Mouse (Mus musculus) midbrain, embryonic 16.5 days (tissue): Measurements from ENCODE around the gene Rgs6. TPM values are rescaled to one million over a fixed set of nuclear protein-coding genes. Genes with fewer than 3 reads are reported as not detected.

Source experiments
- ATAC-seq: fragments of 200-750 bp; cut with Nextera tagmentation; 2 replicates; pipeline ENCODE4 v1.8.0; 2017; ENCODE audit warnings: moderate TSS enrichment
- H3K27ac ChIP-seq: fragments of 300-500 bp; sonication (generic); 2 replicates; pipeline ENCODE4 v1.5.1; 2014; ENCODE audit warnings: mild to moderate bottlenecking, low read length, mixed read lengths
- H3K27me3 ChIP-seq: fragments of 300-500 bp; sonication (generic); 2 replicates; pipeline ENCODE4 v1.6.1; 2014; ENCODE audit warnings: low read depth, low read length, mixed read lengths; ENCODE audit not compliant: control insufficient read depth, insufficient read depth
- H3K36me3 ChIP-seq: fragments of 300-500 bp; sonication (generic); 2 replicates; pipeline ENCODE4 v1.6.1; 2014; ENCODE audit warnings: mild to moderate bottlenecking, low read length, moderate library complexity, mixed read lengths; ENCODE audit not compliant: control insufficient read depth, insufficient read depth
- H3K4me1 ChIP-seq: fragments of 300-500 bp; sonication (generic); 2 replicates; pipeline ENCODE4 v1.6.1; 2014; ENCODE audit warnings: mild to moderate bottlenecking, low read length, mixed read lengths; ENCODE audit not compliant: control insufficient read depth, insufficient read depth
- H3K4me2 ChIP-seq: fragments of 300-500 bp; sonication (generic); 2 replicates; pipeline ENCODE4 v1.6.1; 2014; ENCODE audit warnings: mild to moderate bottlenecking, low read length, mixed read lengths
- H3K4me3 ChIP-seq: fragments of 300-500 bp; sonication (generic); 2 replicates; pipeline ENCODE4 v1.5.1; 2014; ENCODE audit warnings: low read depth, mild to moderate bottlenecking, low read length, moderate library complexity, mixed read lengths
- H3K9ac ChIP-seq: fragments of 300-500 bp; sonication (generic); 2 replicates; pipeline ENCODE4 v1.6.1; 2014; ENCODE audit warnings: low read depth, low read length, mixed read lengths
- H3K9me3 ChIP-seq: fragments of 300-500 bp; sonication (generic); replicated peaks from 2 replicates; pipeline ENCODE4 v1.6.1; 2014; ENCODE audit warnings: mild to moderate bottlenecking, low read length, mixed read lengths; ENCODE audit not compliant: control insufficient read depth, poor library complexity, severe bottlenecking
- WGBS: fragments of 180-500 bp; shearing (Covaris S2); extraction: QIAGEN DNeasy Blood & Tissue Kit; methylation state at CpG from one replicate; pipeline ENCODE4 v1.1.7; 2014; 5-methylcytosine and 5-hydroxymethylcytosine counted together
- polyA plus RNA-seq: library from polyadenylated mRNA; unstranded; fragments of >200 nt; fragmentation: Nextera tagmentation; extraction: Ambion mirVana; gene quantifications from 2 replicates; pipeline ENCODE4 v1.2.1, GENCODE M21; 2015

Gene Rgs6
- polyA plus RNA-seq, 1 experiment from 2014 or later: 17.9 TPM

DNA sequence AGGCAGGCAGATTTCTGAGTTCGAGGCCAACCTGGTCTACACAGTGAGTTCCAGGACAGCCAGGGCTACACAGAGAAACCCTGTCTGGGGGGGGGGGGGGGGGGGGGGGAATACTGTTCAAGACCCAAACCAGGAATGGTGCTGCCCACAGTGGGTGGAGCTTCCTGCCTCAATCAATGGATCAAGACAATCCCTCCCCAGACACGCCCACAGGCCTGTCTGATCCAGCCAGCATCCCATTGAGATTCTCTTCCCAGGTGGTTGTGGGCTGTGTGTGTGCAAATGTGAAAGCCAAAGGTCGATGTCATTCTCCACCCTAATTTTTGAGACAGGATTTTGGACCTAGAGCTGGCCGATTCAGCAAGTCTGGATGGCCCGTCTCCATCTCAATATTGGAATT, 496.5 kb downstream of the Rgs6 start:
- Histone ChIP-seq H3K9ac (no peak overlapping the region), H3K9me3 (no peaks in the 10 kb centered on the region), H3K4me2 (no peak overlapping the region), H3K27ac (no peak overlapping the region), H3K36me3 (no peaks in the 10 kb centered on the region), H3K4me3 (no peak overlapping the region), H3K27me3 (no peaks in the 10 kb centered on the region), H3K4me1 (no peaks in the 10 kb centered on the region)
- 91% methylated on average over 5 of the region's 5 CpGs for WGBS
- no peak for ATAC-seq

DNA sequence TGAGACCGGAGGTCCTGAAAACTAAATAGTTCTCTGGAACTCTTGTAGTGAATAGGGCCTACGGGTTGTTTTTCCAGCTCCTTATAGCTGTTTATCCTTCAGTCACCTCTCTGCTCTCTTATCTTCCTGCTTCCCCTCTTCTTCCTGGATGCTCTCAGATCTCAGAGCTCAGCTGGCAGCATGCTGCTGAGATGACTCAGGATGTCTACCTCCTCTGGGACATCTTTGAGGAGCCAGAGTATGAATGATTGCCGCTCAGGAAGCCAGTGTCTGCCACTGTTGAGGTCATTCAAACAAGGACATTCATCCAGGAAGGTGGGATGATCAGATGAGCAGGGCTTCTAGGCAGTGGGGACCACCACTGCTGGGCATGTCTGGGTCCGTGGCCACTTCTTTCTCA, 498.9 kb downstream of the Rgs6 start:
- H3K4me3 ChIP-seq: no peak overlapping the region
- H3K27me3 ChIP-seq: no peaks in the 10 kb centered on the region
- H3K36me3 ChIP-seq: no peaks in the 10 kb centered on the region
- no peaks in the 10 kb centered on the region for H3K9me3 ChIP-seq
- no peaks in the 10 kb centered on the region for H3K4me1 ChIP-seq
- H3K9ac ChIP-seq: no peak overlapping the region
- ATAC-seq: no peak
- H3K27ac ChIP-seq: no peak overlapping the region
- no peak overlapping the region for H3K4me2 ChIP-seq
- WGBS: 86% methylated on average over 4 of the region's 4 CpGs

DNA sequence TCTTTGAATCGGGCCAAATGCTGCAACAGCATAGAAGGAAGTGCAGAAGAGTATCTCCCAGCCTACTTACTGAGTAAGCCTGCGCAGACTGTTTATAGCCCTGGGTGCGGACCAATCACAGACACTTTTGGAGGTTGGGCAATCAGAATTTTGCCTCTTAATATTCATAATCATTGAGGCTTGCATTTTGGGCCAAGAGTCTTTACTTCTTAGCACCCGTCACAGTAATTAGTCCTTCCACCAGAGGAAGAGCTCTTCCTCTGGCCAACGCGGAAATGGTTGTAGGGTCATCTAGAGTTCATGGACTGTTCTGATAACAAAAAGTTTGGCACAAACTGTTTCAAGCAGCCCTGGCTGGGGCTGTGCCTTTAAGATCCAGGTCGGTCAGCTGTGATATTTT, 499.5 kb downstream of the Rgs6 start:
- H3K4me2 ChIP-seq: no peak overlapping the region
- H3K9me3 ChIP-seq: no peaks in the 10 kb centered on the region
- H3K27ac ChIP-seq: no peak overlapping the region
- no peak overlapping the region for H3K9ac ChIP-seq
- H3K27me3 ChIP-seq: no peaks in the 10 kb centered on the region
- no peaks in the 10 kb centered on the region for H3K4me1 ChIP-seq
- ATAC-seq: no peak
- WGBS: 90% methylated on average over 7 of the region's 7 CpGs
- H3K4me3 ChIP-seq: no peak overlapping the region
- no peaks in the 10 kb centered on the region for H3K36me3 ChIP-seq

DNA sequence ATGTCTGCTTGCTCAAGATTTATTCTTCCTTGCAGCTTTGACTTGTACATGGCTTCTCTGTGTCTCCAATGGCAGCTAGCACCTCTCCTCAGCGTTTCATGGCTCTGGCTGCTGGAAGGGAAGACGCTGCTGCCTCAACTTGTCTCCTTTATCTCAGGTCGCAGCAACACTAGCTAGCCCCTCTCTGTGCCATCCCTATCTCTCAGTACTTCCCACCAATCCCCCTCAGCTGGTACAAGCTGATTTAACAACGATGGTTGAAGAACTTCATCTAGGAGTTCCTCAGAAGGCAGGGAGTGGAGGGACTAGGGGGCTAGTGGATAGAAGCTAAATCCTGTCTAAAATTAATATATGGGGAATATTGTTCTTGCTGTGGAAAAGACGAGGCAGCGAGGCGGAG, 503.9 kb downstream of the Rgs6 start:
- WGBS: 84% methylated on average over 7 of the region's 7 CpGs
- no peak overlapping the region for H3K27ac ChIP-seq
- H3K36me3 ChIP-seq: no peaks in the 10 kb centered on the region
- H3K27me3 ChIP-seq: no peaks in the 10 kb centered on the region
- H3K4me2 ChIP-seq: no peak overlapping the region
- no peak for ATAC-seq
- no peaks in the 10 kb centered on the region for H3K9me3 ChIP-seq
- no peak overlapping the region for H3K9ac ChIP-seq
- no peak overlapping the region for H3K4me3 ChIP-seq
- no peaks in the 10 kb centered on the region for H3K4me1 ChIP-seq

DNA sequence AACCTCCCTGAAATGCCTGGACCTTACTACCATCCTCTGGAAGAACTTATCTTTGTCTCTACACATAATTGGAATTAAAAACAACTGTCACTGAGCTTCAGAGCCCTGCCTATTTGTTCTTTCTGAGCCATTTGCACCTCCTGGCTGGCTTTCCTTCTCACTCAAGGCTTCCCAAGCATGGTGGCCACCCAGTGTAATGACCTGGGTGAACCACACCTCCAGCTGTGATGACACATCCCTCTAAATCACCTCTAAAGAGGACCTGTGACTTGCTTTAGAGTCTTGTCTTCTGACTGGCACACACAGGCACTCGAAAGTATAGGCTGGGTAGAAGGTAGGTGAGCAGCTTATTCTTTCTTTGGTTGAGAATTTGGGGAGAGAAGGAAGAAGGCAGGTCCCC, 509.7 kb downstream of the Rgs6 start:
- 76% methylated on average over 1 of the region's 1 CpGs for WGBS
- Histone ChIP-seq H3K9ac (no peak overlapping the region), H3K27me3 (no peaks in the 10 kb centered on the region), H3K4me2 (no peak overlapping the region), H3K4me3 (no peak overlapping the region), H3K36me3 (no peaks in the 10 kb centered on the region), H3K4me1 (peaks cover 5% of the 10 kb centered on the region; the same call in 1 of the 2 replicates), H3K27ac (no peak overlapping the region), H3K9me3 (no peaks in the 10 kb centered on the region)
- ATAC-seq: no peak

DNA sequence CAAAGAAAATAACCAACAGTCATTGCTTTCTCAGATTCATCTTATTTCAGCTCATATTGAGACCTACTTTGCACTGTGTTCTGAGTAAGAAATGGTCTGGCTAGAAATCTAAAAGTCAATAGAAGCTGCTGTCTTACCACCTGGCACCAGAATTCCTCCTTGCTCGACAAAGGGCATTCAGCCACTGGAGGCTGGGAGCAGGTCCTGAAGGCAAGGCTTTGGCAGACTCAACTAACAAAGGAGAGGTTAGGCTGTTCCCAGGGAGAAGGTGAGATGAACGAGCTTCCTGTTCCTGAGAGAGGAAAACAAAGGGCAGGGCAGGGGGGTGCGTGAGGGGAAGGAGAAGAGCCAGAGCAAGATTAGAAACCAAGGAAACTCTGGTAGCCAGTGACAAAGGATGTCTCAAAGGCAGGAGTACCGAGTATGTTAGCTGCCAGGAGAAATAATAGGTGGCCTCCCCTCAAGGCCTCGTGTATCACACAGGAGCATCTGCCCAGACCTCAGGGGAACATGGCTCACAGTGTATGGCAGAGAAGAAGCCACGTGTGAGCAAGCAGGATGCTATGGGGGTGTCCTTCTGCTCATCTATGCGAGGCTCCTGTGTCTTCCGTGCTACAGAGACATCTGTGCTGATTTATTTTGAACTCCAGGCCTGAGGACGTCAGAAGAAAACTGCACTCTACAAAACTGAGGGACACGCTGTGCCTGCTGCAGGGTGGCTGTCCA, 510.7 kb downstream of the Rgs6 start:
- 48% methylated on average over 10 of the region's 10 CpGs for WGBS
- ATAC-seq: no peak
- no peak overlapping the region for H3K27ac ChIP-seq

DNA sequence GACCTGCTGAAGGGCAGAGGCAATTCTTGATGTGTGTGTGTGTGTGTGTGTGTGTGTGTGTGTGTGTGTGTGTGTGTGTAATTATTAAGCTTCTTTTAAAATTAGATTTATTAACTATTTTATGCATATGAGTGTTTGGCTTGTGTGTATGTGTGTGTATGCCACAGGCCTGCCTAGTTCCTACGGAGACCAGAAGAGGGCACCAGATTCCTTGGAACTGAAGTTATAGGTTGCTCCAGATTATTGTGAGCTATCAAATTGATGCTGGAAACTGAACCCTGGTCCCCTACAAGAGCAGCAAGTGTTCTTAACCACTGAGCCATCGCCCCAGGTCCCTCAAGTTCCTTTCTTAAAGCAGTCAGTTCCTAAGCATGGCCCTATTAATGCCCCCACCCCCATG, 511.8 kb downstream of the Rgs6 start:
- H3K4me3 ChIP-seq: no peak overlapping the region
- H3K27me3 ChIP-seq: no peaks in the 10 kb centered on the region
- no peaks in the 10 kb centered on the region for H3K9me3 ChIP-seq
- no peak overlapping the region for H3K27ac ChIP-seq
- H3K4me2 ChIP-seq: no peak overlapping the region
- peaks cover 5% of the 10 kb centered on the region; the same call in 1 of the 2 replicates for H3K4me1 ChIP-seq
- no peak for ATAC-seq
- H3K9ac ChIP-seq: no peak overlapping the region
- WGBS: 91% methylated on average over 2 of the region's 2 CpGs
- no peaks in the 10 kb centered on the region for H3K36me3 ChIP-seq

More for the DNA sequence above, 510.7 kb downstream of the Rgs6 start:
- Histone ChIP-seq H3K9me3 (no peaks in the 10 kb centered on the region), H3K4me1 (peaks cover 5% of the 10 kb centered on the region; the same call in 1 of the 2 replicates), H3K4me3 (no peak overlapping the region), H3K4me2 (no peak overlapping the region), H3K9ac (no peak overlapping the region), H3K27me3 (no peaks in the 10 kb centered on the region), H3K36me3 (no peaks in the 10 kb centered on the region)

DNA sequence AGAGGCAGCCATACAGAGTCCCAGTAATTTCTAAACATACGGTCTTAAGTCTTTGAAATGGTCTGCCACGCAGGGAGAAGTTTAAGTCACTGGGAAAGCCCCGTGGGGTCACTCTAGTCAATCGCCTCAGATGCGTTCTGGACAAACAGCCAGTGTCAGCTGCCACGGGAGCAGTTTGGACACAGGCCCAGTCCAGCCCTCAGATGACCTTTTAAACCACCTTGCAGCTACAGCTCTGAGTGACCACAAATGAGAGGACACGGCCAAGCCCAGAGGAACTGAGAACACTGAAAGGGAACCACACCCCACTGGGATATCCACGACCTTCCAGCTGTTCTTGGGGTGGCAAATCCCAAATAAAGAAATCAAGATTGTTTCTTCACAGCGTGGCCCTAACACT, 512.3 kb downstream of the Rgs6 start:
- Histone ChIP-seq H3K4me3 (no peak overlapping the region), H3K9me3 (no peaks in the 10 kb centered on the region), H3K4me2 (no peak overlapping the region), H3K4me1 (peaks cover 5% of the 10 kb centered on the region; the same call in 1 of the 2 replicates), H3K27ac (no peak overlapping the region), H3K9ac (no peak overlapping the region), H3K27me3 (no peaks in the 10 kb centered on the region), H3K36me3 (no peaks in the 10 kb centered on the region)
- no peak for ATAC-seq
- 55% methylated on average over 9 of the region's 9 CpGs for WGBS

DNA sequence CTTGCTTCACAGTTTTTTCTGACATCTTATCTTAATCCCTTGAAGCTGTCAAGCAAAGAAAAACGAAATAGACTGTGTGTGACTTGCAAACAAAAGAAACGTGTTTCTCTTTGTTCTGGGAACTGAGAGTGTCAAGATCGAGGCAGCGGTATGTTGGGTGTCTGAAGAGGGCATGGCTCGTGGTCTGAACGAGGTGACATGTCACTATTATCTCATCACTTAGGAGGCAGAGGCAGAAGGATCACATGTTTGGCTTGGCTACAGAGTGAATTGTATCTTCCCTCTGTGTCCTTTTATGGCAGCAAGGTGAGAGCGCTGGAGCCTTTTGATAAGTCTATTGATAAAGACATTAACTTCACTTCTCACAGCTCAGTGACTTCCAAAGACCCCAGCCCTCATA, 512.8 kb downstream of the Rgs6 start:
- Histone ChIP-seq H3K27ac (no peak overlapping the region), H3K9me3 (no peaks in the 10 kb centered on the region), H3K4me2 (no peak overlapping the region), H3K36me3 (no peaks in the 10 kb centered on the region), H3K27me3 (no peaks in the 10 kb centered on the region), H3K4me3 (no peak overlapping the region), H3K9ac (no peak overlapping the region), H3K4me1 (peaks cover 5% of the 10 kb centered on the region; the same call in 1 of the 2 replicates)
- no peak for ATAC-seq
- WGBS: 34% methylated on average over 7 of the region's 7 CpGs
